Mouse (Mus musculus): Measurements from ENCODE around the gene Plekhg4.

GRCm38 (mm10) chr8:105348450-105349095, 24.5 kb upstream of the Plekhg4 start, which contains the start of gene Slc9a5:
- TF ChIP-seq ZMIZ1 (IDR thresholded peaks at IDR 0.05; ENCODE audit: low read depth, low read length) (no peak), TBP (conservative IDR thresholded peaks at IDR 0.05; ENCODE audit: low read depth, low read length) (0 out of 2 replicates have a peak, but pooled peaks have one; percentile 8), POLR2A (IDR thresholded peaks at IDR 0.05; ENCODE audit: low read depth, low read length) (0 out of 2 replicates have a peak, but pooled peaks have one; percentile 38), BHLHE40 (IDR thresholded peaks at IDR 0.05; ENCODE audit: low read depth, low read length) (no peak; the same call in 1 of the 2 replicates)

Measured in CH12.LX (cell line).